Mouse (Mus musculus) neural tube, embryonic 15.5 days (tissue): ENCODE data around the gene Dlg5. TPM values are rescaled to one million over a fixed set of nuclear protein-coding genes. Genes with fewer than 3 reads are reported as not detected.
A peak's percentile ranks its signal among the peaks of the same experiment; 100 is the strongest.

Source experiments
- ATAC-seq: fragments of 200-750 bp; cut with Nextera tagmentation; 2 replicates; pipeline ENCODE4 v1.8.0; 2017; ENCODE audit warnings: mild to moderate bottlenecking, moderate TSS enrichment, moderate library complexity; ENCODE audit not compliant: low FRiP score
- H3K27ac ChIP-seq: fragments of 300-500 bp; sonication (generic); replicated peaks from 2 replicates; pipeline ENCODE4 v1.5.1; 2015; ENCODE audit warnings: mild to moderate bottlenecking, inconsistent platforms
- H3K27me3 ChIP-seq: fragments of 300-500 bp; sonication (generic); replicated peaks from 2 replicates; pipeline ENCODE4 v1.6.1; 2015; ENCODE audit warnings: inconsistent platforms
- H3K36me3 ChIP-seq: fragments of 300-500 bp; sonication (generic); 2 replicates; pipeline ENCODE4 v1.6.1; 2015; ENCODE audit warnings: inconsistent platforms
- H3K4me1 ChIP-seq: fragments of 300-500 bp; sonication (generic); 2 replicates; pipeline ENCODE4 v1.6.1; 2015; ENCODE audit warnings: inconsistent platforms
- H3K4me2 ChIP-seq: fragments of 300-500 bp; sonication (generic); 2 replicates; pipeline ENCODE4 v1.6.1; 2015; ENCODE audit warnings: inconsistent platforms, mild to moderate bottlenecking, moderate library complexity
- H3K4me3 ChIP-seq: fragments of 300-500 bp; sonication (generic); replicated peaks from 2 replicates; pipeline ENCODE4 v1.5.1; 2015; ENCODE audit warnings: mild to moderate bottlenecking, inconsistent platforms
- H3K9ac ChIP-seq: fragments of 300-500 bp; sonication (generic); replicated peaks from 2 replicates; pipeline ENCODE4 v1.6.1; 2015; ENCODE audit warnings: mild to moderate bottlenecking, inconsistent platforms
- H3K9me3 ChIP-seq: fragments of 300-500 bp; sonication (generic); replicated peaks from 2 replicates; pipeline ENCODE4 v1.6.1; 2016; ENCODE audit warnings: inconsistent platforms
- WGBS: fragments of 180-500 bp; shearing (Covaris S2); methylation state at CpG from one replicate; pipeline ENCODE4 v1.1.7; 2015; ENCODE audit warnings: mixed read lengths; 5-methylcytosine and 5-hydroxymethylcytosine counted together
- polyA plus RNA-seq: library from polyadenylated mRNA; unstranded; fragments of >200 nt; fragmentation: Nextera tagmentation; extraction: Ambion mirVana; gene quantifications from 2 replicates; pipeline ENCODE4 v1.2.1, GENCODE M21; 2015

Gene Dlg5
- polyA plus RNA-seq, 1 experiment from 2014 or later: 19.9 TPM

GRCm38 (mm10) chr14:24260391-24260790 is 14.7 kb upstream of the Dlg5 start:
- Histone ChIP-seq H3K4me3 (no peak overlapping the region), H3K27me3 (no peaks in the 10 kb centered on the region), H3K27ac (no peak overlapping the region), H3K9ac (no peak overlapping the region), H3K4me2 (no peak overlapping the region), H3K9me3 (no peaks in the 10 kb centered on the region), H3K4me1 (peaks cover 32% of the 10 kb centered on the region), H3K36me3 (no peaks in the 10 kb centered on the region)
- no peak for ATAC-seq
- 76% methylated on average over 4 of the region's 4 CpGs for WGBS

GRCm38 (mm10) chr14:24255956-24256355 is 10.2 kb upstream of the Dlg5 start:
- 34% methylated on average over 2 of the region's 2 CpGs for WGBS

GRCm38 (mm10) chr14:24253611-24254202 is 8.0 kb upstream of the Dlg5 start:
- Histone ChIP-seq H3K27me3 (no peaks in the 10 kb centered on the region), H3K9me3 (no peaks in the 10 kb centered on the region), H3K4me2 (0 out of 2 replicates have a peak overlapping the region, but pooled peaks have one; percentile 12), H3K9ac (no peak overlapping the region), H3K4me3 (no peak overlapping the region), H3K36me3 (no peaks in the 10 kb centered on the region), H3K27ac (peak overlapping the region; percentile 67), H3K4me1 (peaks cover 5% of the 10 kb centered on the region)
- WGBS: 10% methylated on average over 8 of the region's 8 CpGs
- ATAC-seq: peak; percentile 64; the same call in 1 of the 2 replicates

More at GRCm38 (mm10) chr14:24255956-24256355, 10.2 kb upstream of the Dlg5 start:
- Histone ChIP-seq H3K4me1 (peaks cover 5% of the 10 kb centered on the region), H3K4me2 (no peak overlapping the region), H3K4me3 (no peak overlapping the region), H3K36me3 (no peaks in the 10 kb centered on the region), H3K27ac (no peak overlapping the region), H3K9ac (no peak overlapping the region), H3K9me3 (no peaks in the 10 kb centered on the region), H3K27me3 (no peaks in the 10 kb centered on the region)
- ATAC-seq: no peak

- Histone ChIP-seq H3K27ac (no peak overlapping the region), H3K4me2 (no peak overlapping the region), H3K4me3 (no peak overlapping the region), H3K9me3 (no peaks in the 10 kb centered on the region), H3K4me1 (peaks cover 9% of the 10 kb centered on the region), H3K36me3 (no peaks in the 10 kb centered on the region), H3K27me3 (no peaks in the 10 kb centered on the region), H3K9ac (no peak overlapping the region)
- WGBS: 80% methylated on average over 1 of the region's 1 CpGs
- no peak for ATAC-seq
Measured at GRCm38 (mm10) chr14:24251326-24251725, 5.6 kb upstream of the Dlg5 start.

GRCm38 (mm10) chr14:24249926-24250325 is 4.2 kb upstream of the Dlg5 start:
- no peaks in the 10 kb centered on the region for H3K9me3 ChIP-seq
- H3K27me3 ChIP-seq: no peaks in the 10 kb centered on the region
- H3K4me1 ChIP-seq: peaks cover 14% of the 10 kb centered on the region
- no peak overlapping the region for H3K9ac ChIP-seq
- no peak for ATAC-seq
- H3K4me3 ChIP-seq: no peak overlapping the region
- H3K4me2 ChIP-seq: no peak overlapping the region
- no peak overlapping the region for H3K27ac ChIP-seq
- no peaks in the 10 kb centered on the region for H3K36me3 ChIP-seq
- 79% methylated on average over 2 of the region's 2 CpGs for whole genome bisulfite sequencing

GRCm38 (mm10) chr14:24244330-24245176 is 1.2 kb downstream of the Dlg5 start:
- peak; percentile 64; the same call in 1 of the 2 replicates for ATAC-seq
- H3K4me1 ChIP-seq: peaks cover 43% of the 10 kb centered on the region
- no peaks in the 10 kb centered on the region for H3K27me3 ChIP-seq
- H3K36me3 ChIP-seq: no peaks in the 10 kb centered on the region
- H3K4me3 ChIP-seq: peak overlapping the region; percentile 78
- no peaks in the 10 kb centered on the region for H3K9me3 ChIP-seq
- H3K4me2 ChIP-seq: peak overlapping the region; percentile 88
- H3K27ac ChIP-seq: peak overlapping the region; percentile 94
- under 1% methylated on average over 40 of the region's 40 CpGs for WGBS
- peak overlapping the region; percentile 75 for H3K9ac ChIP-seq

- no peaks in the 10 kb centered on the region for H3K9me3 ChIP-seq
- no peak overlapping the region for H3K9ac ChIP-seq
- H3K4me2 ChIP-seq: no peak overlapping the region
- no peaks in the 10 kb centered on the region for H3K27me3 ChIP-seq
- no peaks in the 10 kb centered on the region for H3K36me3 ChIP-seq
- no peak overlapping the region for H3K27ac ChIP-seq
- ATAC-seq: no peak
- 91% methylated on average over 2 of the region's 2 CpGs for WGBS
- no peak overlapping the region for H3K4me3 ChIP-seq
- H3K4me1 ChIP-seq: peaks cover 57% of the 10 kb centered on the region
Measured at GRCm38 (mm10) chr14:24242016-24242415, 3.7 kb downstream of the Dlg5 start.

GRCm38 (mm10) chr14:24240831-24241230 is 4.9 kb downstream of the Dlg5 start:
- 48% methylated on average over 6 of the region's 6 CpGs for WGBS
- H3K4me2 ChIP-seq: no peak overlapping the region
- no peak for ATAC-seq
- no peak overlapping the region for H3K27ac ChIP-seq
- no peak overlapping the region for H3K4me3 ChIP-seq
- no peaks in the 10 kb centered on the region for H3K27me3 ChIP-seq
- H3K36me3 ChIP-seq: no peaks in the 10 kb centered on the region
- H3K9me3 ChIP-seq: no peaks in the 10 kb centered on the region
- peaks cover 64% of the 10 kb centered on the region for H3K4me1 ChIP-seq
- no peak overlapping the region for H3K9ac ChIP-seq

- H3K27ac ChIP-seq: no peak overlapping the region
- no peaks in the 10 kb centered on the region for H3K36me3 ChIP-seq
- no peak overlapping the region for H3K4me3 ChIP-seq
- H3K27me3 ChIP-seq: no peaks in the 10 kb centered on the region
- H3K4me1 ChIP-seq: peaks cover 75% of the 10 kb centered on the region
- no peak for ATAC-seq
- no peak overlapping the region for H3K9ac ChIP-seq
- no peaks in the 10 kb centered on the region for H3K9me3 ChIP-seq
- 88% methylated on average over 11 of the region's 11 CpGs for WGBS
- H3K4me2 ChIP-seq: no peak overlapping the region
Measured at GRCm38 (mm10) chr14:24239651-24240050, 6.1 kb downstream of the Dlg5 start.

- 93% methylated on average over 3 of the region's 3 CpGs for WGBS
Measured at GRCm38 (mm10) chr14:24235954-24236353, 9.8 kb downstream of the Dlg5 start.

GRCm38 (mm10) chr14:24234411-24234810 is 11.3 kb downstream of the Dlg5 start:
- H3K27ac ChIP-seq: no peak overlapping the region
- H3K4me1 ChIP-seq: peaks cover 56% of the 10 kb centered on the region
- WGBS: 15% methylated on average over 2 of the region's 2 CpGs
- H3K4me3 ChIP-seq: no peak overlapping the region
- no peaks in the 10 kb centered on the region for H3K36me3 ChIP-seq
- H3K27me3 ChIP-seq: no peaks in the 10 kb centered on the region
- H3K9me3 ChIP-seq: no peaks in the 10 kb centered on the region
- H3K4me2 ChIP-seq: no peak overlapping the region
- no peak for ATAC-seq
- no peak overlapping the region for H3K9ac ChIP-seq

More at GRCm38 (mm10) chr14:24235954-24236353, 9.8 kb downstream of the Dlg5 start:
- Histone ChIP-seq H3K9ac (no peak overlapping the region), H3K27me3 (no peaks in the 10 kb centered on the region), H3K4me2 (no peak overlapping the region), H3K9me3 (no peaks in the 10 kb centered on the region), H3K27ac (no peak overlapping the region), H3K4me1 (peaks cover 60% of the 10 kb centered on the region), H3K36me3 (no peaks in the 10 kb centered on the region), H3K4me3 (no peak overlapping the region)
- ATAC-seq: no peak
